Mouse (Mus musculus) ES-E14 (cell line): ENCODE results near the gene Hspb6. TPM values are rescaled to one million over a fixed set of nuclear protein-coding genes. Genes with fewer than 3 reads are reported as not detected.

Experiments used
- DNase-seq: peaks from one replicate; pipeline ENCODE4 v3.0.0-alpha.2; 2013; ENCODE audit warnings: low read depth, low spot score
- H3K27ac ChIP-seq: 2 replicates; pipeline ENCODE4 v1.5.1; 2012; ENCODE audit warnings: low read depth, mild to moderate bottlenecking, low read length, moderate library complexity, mixed read lengths; ENCODE audit not compliant: poor library complexity, insufficient read depth, severe bottlenecking
- H3K36me3 ChIP-seq: 2 replicates; pipeline ENCODE4 v1.6.1; 2012; ENCODE audit warnings: mild to moderate bottlenecking, low read length, moderate library complexity, mixed read lengths; ENCODE audit not compliant: control insufficient read depth, poor library complexity, insufficient read depth, severe bottlenecking
- H3K4me1 ChIP-seq, 2 experiments: fragments of 150-350 bp in 1 of 2; sonication (generic) in 1 of 2; 2 replicates each; pipeline ENCODE4 v1.6.1; 2012; ENCODE audit warnings: low read length in 2 of 2, mild to moderate bottlenecking in 1 of 2, mixed read lengths in 1 of 2; ENCODE audit not compliant: control insufficient read depth in 2 of 2, insufficient read depth in 2 of 2, poor library complexity in 1 of 2
- H3K4me3 ChIP-seq, 2 experiments: fragments of 150-350 bp in 1 of 2; sonication (generic) in 1 of 2; 2 replicates each; pipeline ENCODE4 v1.5.1; 2012; ENCODE audit warnings: low read length in 2 of 2, low read depth in 1 of 2, mild to moderate bottlenecking in 1 of 2, mixed read lengths in 1 of 2; ENCODE audit not compliant: insufficient read depth in 1 of 2, poor library complexity in 1 of 2, severe bottlenecking in 1 of 2
- H3K9ac ChIP-seq: 2 replicates; pipeline ENCODE4 v1.6.1; 2012; ENCODE audit warnings: low read depth, mild to moderate bottlenecking, low read length, mixed read lengths; ENCODE audit not compliant: poor library complexity, insufficient read depth, severe bottlenecking
- H3K9me3 ChIP-seq: fragments of 150-350 bp; sonication (generic); 2 replicates; pipeline ENCODE4 v1.6.1; 2012; ENCODE audit warnings: low read depth, mild to moderate bottlenecking, low read length; ENCODE audit not compliant: control insufficient read depth, insufficient read depth
- CHD2 ChIP-seq: IDR thresholded peaks from 2 replicates; pipeline ENCODE4 v1.6.1; 2014; ENCODE audit warnings: mild to moderate bottlenecking, low read depth, low read length, inconsistent platforms
- HCFC1 ChIP-seq: IDR thresholded peaks from 2 replicates; pipeline ENCODE4 v1.6.1; 2012; ENCODE audit warnings: low read length, inconsistent platforms, borderline replicate concordance; ENCODE audit not compliant: insufficient read depth
- MAFK ChIP-seq: IDR thresholded peaks from 2 replicates; pipeline ENCODE4 v1.6.1; 2014; ENCODE audit warnings: mild to moderate bottlenecking, low read depth, low read length, inconsistent platforms; ENCODE audit not compliant: insufficient read depth
- ZC3H11A ChIP-seq: IDR thresholded peaks from 2 replicates; pipeline ENCODE4 v1.6.1; 2012; ENCODE audit warnings: low read depth, mild to moderate bottlenecking, inconsistent platforms, low read length, borderline replicate concordance
- ZNF384 ChIP-seq: IDR thresholded peaks from 2 replicates; pipeline ENCODE4 v1.6.1; 2012; ENCODE audit warnings: low read depth, low read length, inconsistent platforms
- in situ Hi-C, 2 experiments: fragments of 600-800 bp; cut with MboI; formaldehyde crosslinking; loops; one replicate each; pipeline ENCODE4 v1.15.1; 2025; ENCODE audit warnings: low sequenced_read_pairs in 2 of 2, inconsistent platforms in 1 of 2; ENCODE audit not compliant: unreplicated experiment in 2 of 2
- total RNA-seq: library from RNA; depleted of rRNA; stranded (reverse); fragments of 300-350 nt; gene quantifications from 2 replicates; pipeline ENCODE4 v1.2.3, GENCODE M21; 2012

The Hspb6 gene
- total RNA-seq, 1 experiment, result 1.6 TPM

DNA sequence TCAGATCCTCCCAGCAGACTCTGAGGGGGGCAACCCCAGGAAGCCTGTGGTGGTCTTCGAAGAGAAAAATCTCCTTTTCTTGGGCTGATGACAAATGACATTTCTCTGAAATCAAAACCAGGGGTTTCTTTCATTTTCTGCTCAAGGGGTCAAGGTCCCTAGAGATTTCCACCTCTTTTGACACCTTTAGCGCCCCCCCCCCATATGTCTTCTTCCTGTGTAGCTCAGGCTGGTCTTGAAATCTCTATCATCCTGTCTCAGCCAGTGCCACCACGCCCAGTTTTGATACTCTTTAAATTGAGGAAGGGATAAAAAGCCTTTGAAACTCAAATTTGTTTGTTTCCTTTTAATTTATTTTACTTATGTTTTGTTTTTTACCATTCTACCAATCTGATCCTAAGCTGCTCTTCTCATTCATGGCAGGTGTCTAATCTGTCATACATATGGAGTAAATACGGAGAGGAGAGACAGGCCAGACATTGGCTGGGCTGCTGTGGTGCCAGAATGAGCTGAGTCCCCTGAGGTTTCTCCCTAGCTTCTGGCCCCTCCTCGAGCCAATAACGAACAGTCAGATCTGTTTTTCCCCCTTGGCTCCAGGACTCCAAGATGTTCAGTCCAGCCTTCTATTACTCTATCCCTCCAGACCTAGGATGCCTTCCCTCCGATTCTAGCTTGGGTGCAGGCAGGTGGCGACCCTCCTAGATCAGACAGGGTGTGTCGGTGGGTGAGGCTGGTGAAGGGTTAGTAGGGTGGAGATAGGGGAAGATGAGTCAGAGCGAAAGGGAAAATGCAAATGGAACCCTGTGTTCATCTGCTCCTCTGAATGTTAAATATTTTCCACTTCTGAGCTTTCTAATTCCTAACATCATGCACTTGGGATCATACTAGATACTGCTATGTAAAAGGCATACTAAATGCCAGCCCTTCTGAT, 41.9 kb downstream of the Hspb6 start:
- no peak overlapping the region for H3K4me3 ChIP-seq
- H3K36me3 ChIP-seq, result no peaks in the 10 kb centered on the region
- no peak for DNase-seq
- in situ Hi-C loops, result no loop called here
- H3K9ac ChIP-seq, result no peak overlapping the region
- TF ChIP-seq HCFC1, result no peak
- TF ChIP-seq MAFK, result no peak
- no peak for TF ChIP-seq CHD2
- no peak for TF ChIP-seq ZNF384
- no peak for TF ChIP-seq ZC3H11A
- H3K4me1 ChIP-seq, result peaks cover 0 to 24% of the 10 kb centered on the region in 2 experiments; a peak in 3 of 4 replicates
- H3K9me3 ChIP-seq, result no peaks in the 10 kb centered on the region
- H3K27ac ChIP-seq, result no peak overlapping the region

DNA sequence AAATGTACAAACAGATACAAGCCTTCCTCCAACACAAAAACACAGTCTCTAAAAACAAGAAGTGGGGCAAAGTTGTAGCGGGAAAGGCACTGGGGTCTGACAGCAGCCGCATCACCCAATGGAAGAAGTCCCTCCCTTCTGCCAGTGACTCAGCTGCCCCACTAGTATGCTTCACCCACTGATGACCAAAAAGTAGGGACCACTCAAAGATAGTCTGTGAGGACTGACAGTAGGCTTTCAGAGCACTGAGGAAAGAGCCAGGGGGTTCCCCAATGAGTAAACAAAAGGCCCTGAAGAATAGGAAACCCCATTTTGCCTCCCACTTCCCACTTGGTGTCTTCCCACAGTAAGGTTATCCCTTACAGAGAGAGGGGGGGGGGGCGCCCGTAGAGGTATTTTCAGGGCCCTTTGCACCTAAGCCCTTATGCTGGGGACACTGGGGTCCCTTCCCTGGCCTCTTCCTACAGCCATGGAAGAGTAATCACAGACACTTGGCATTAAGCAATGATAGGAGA, 42.6 kb downstream of the Hspb6 start:
- no peaks in the 10 kb centered on the region for H3K9me3 ChIP-seq
- H3K36me3 ChIP-seq, result no peaks in the 10 kb centered on the region
- no peak overlapping the region for H3K9ac ChIP-seq
- H3K4me1 ChIP-seq, result peaks cover 0 to 24% of the 10 kb centered on the region in 2 experiments
- no peak for TF ChIP-seq MAFK
- no peak for TF ChIP-seq CHD2
- no peak for TF ChIP-seq HCFC1
- TF ChIP-seq ZC3H11A, result no peak
- TF ChIP-seq ZNF384, result no peak
- DNase-seq, result no peak
- in situ Hi-C loops, result no loop called here
- no peak overlapping the region for H3K4me3 ChIP-seq
- H3K27ac ChIP-seq, result no peak overlapping the region

DNA sequence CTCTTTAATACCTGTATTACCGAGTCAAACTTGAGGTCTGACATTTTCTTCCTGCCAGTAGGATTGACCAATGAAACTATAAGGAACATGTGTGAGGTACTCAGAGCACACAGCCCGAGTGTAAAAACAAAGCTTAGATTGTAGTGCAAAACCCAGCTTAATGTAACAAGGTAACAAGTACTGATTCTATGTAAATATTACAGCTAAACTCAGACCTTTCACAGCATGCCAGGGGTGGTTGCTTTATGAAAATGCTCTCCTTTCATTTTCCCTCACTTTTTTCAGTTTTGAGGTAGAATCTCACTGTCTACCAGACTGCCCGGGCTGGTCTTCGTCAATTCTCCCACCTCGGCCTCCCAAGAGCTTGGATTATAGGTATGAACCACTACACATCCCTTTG, 44.1 kb downstream of the Hspb6 start:
- H3K36me3 ChIP-seq, result no peaks in the 10 kb centered on the region

DNA sequence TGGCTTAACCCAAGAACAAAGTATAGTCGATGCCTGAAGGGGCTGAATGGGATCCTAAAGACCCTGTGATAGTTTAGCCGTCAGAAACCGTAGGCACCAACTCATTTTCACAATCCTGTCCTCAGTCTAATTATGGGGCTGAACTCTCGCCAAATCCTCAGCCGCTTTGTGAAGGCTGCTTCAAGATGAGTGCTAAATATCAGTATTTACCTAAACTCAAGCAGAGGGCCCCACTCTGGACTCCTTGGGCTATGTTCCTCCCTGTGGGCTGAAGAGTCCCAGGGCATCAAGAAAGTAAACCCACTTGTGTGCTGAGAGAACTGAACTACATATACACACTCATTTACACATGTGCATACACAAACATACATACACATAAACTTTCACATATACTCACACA, 44.8 kb downstream of the Hspb6 start:
- no peak overlapping the region for H3K9ac ChIP-seq
- no peak for TF ChIP-seq HCFC1
- DNase-seq, result no peak

More for the DNA sequence above, 44.1 kb downstream of the Hspb6 start:
- H3K4me1 ChIP-seq, result peaks cover 4 to 27% of the 10 kb centered on the region in 2 experiments
- in situ Hi-C loops, result no loop called here
- no peak for TF ChIP-seq ZC3H11A
- no peak for TF ChIP-seq CHD2
- no peak for TF ChIP-seq MAFK
- no peak for TF ChIP-seq ZNF384
- TF ChIP-seq HCFC1, result no peak
- H3K9ac ChIP-seq, result no peak overlapping the region
- no peak overlapping the region for H3K27ac ChIP-seq
- DNase-seq, result no peak
- H3K4me3 ChIP-seq, result no peak overlapping the region
- no peaks in the 10 kb centered on the region for H3K9me3 ChIP-seq

More for the DNA sequence above, 44.8 kb downstream of the Hspb6 start:
- H3K4me3 ChIP-seq, result no peak overlapping the region
- no peaks in the 10 kb centered on the region for H3K9me3 ChIP-seq
- H3K36me3 ChIP-seq, result no peaks in the 10 kb centered on the region
- H3K4me1 ChIP-seq, result peaks cover 4 to 24% of the 10 kb centered on the region in 2 experiments
- in situ Hi-C loops, result no loop called here
- no peak overlapping the region for H3K27ac ChIP-seq
